In the genomic region with DNA sequence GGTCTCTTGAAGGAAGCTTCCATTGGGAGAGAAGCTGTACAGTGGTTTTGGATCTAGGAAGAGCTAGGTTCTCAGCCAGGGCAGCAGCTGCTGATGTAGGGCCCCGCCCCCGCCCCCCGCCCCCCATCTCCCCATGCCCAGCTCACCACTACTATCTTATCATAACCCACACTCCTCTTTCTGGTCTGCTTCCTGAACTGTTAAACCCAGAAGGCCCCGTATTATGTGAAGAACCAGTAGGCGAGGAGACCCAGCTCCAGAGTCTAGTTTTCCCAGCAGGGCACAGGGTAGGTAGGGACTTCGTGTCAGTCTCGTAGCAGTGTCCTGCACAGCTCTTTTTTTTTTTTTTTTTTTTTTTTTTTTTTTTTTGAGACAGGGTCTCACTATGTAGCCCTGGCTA, we compare ENCODE assay signal across 23 mouse cellular contexts.
A peak's percentile ranks its signal among the peaks of the same experiment; 100 is the strongest.
DNase-seq lines count a peak whose midpoint lies in the region; ATAC-seq lines count a peak whose summit lies in the region.
"Had no signal": no experiment of that assay in that cellular context is flagged by ENCODE, and none has a peak within 500 bp of the region (broad histone marks: within the 10 kb centered on the region; RNA-seq: fewer than 3 reads in every experiment).

No protein-coding gene starts in this region.

- WGBS in liver, embryonic 13.5 days (ENCODE audit: insufficient replicate concordance) = 15% methylated on average over 7 of the region's 7 CpGs
- 91% methylated on average over 7 of the region's 7 CpGs for WGBS in neural tube, embryonic 15.5 days

- ATAC-seq in erythroblast, adult 5-6 weeks (replicated peaks; ENCODE audit: low FRiP score, poor library complexity, severe bottlenecking) = peak; percentile 33; the same call in 1 of the 2 replicates
- peak; percentile 84 for ATAC-seq in liver, embryonic 13.5 days (ENCODE audit: low read depth)
- peak; percentile 72 for ATAC-seq in megakaryocyte-erythroid progenitor cell, adult 5-6 weeks (replicated peaks; ENCODE audit: low FRiP score, low TSS enrichment, poor library complexity, severe bottlenecking)
- no peak for ATAC-seq in neural tube, embryonic 15.5 days (ENCODE audit: low FRiP score)
- ATAC-seq: forebrain, postnatal 0 days; intestine, postnatal 0 days had no signal

- H3K36me3 ChIP-seq in liver, embryonic 13.5 days = no peaks in the 10 kb centered on the region
- no peaks in the 10 kb centered on the region for H3K36me3 ChIP-seq in neural tube, embryonic 15.5 days
- H3K36me3 ChIP-seq: forebrain, embryonic 10.5 days; hindbrain, embryonic 12.5 days; limb, embryonic 13.5 days had no signal

- no peak overlapping the region for H3K4me3 ChIP-seq in liver, embryonic 13.5 days (replicated peaks)
- H3K4me3 ChIP-seq in neural tube, embryonic 15.5 days (replicated peaks) = no peak overlapping the region
- H3K4me3 ChIP-seq: forebrain, embryonic 10.5 days; hindbrain, embryonic 12.5 days; layer of hippocampus, adult 2 months; limb, embryonic 13.5 days had no signal

- H3K27me3 ChIP-seq in liver, embryonic 13.5 days = no peaks in the 10 kb centered on the region
- H3K27me3 ChIP-seq in neural tube, embryonic 15.5 days (replicated peaks) = no peaks in the 10 kb centered on the region
- H3K27me3 ChIP-seq: hindbrain, embryonic 12.5 days; limb, embryonic 13.5 days had no signal

- H3K4me1 ChIP-seq in liver, embryonic 13.5 days (replicated peaks) = peaks cover 69% of the 10 kb centered on the region
- no peaks in the 10 kb centered on the region for H3K4me1 ChIP-seq in neural tube, embryonic 15.5 days
- H3K4me1 ChIP-seq: forebrain, embryonic 10.5 days; hindbrain, embryonic 12.5 days; limb, embryonic 13.5 days had no signal

- DNase-seq in thymus, postnatal 4 days = peak; percentile 15
- DNase-seq in thymus, postnatal 25 days = no peak
- peak; percentile 52 for DNase-seq in liver, embryonic 13.5 days
- DNase-seq in layer of hippocampus, postnatal 14 days (ENCODE audit: low spot score in 2 of 2) = no peak
- no peak for DNase-seq in lung, postnatal 25 days (ENCODE audit: low spot score)
- DNase-seq: cerebellum, adult 11 months; cerebellum, adult 9-11 months; embryo, embryonic 11 days; forebrain, postnatal 0 days; gastrocnemius, postnatal 36 days; heart, postnatal 10 days; kidney, postnatal 25 days; lung, embryonic 14.5 days; lung, postnatal 36 days had no signal

- peak overlapping the region; percentile 90 for H3K27ac ChIP-seq in liver, embryonic 13.5 days
- no peak overlapping the region for H3K27ac ChIP-seq in neural tube, embryonic 15.5 days (replicated peaks)
- H3K27ac ChIP-seq: forebrain, embryonic 10.5 days; hindbrain, embryonic 12.5 days; layer of hippocampus, adult 2 months; limb, embryonic 13.5 days had no signal

- peak overlapping the region; percentile 71 for H3K9ac ChIP-seq in liver, embryonic 13.5 days
- no peak overlapping the region for H3K9ac ChIP-seq in neural tube, embryonic 15.5 days (replicated peaks)
- H3K9ac ChIP-seq: forebrain, postnatal 0 days; hindbrain, embryonic 12.5 days; limb, embryonic 13.5 days; lung, embryonic 14.5 days had no signal

- H3K4me2 ChIP-seq in liver, embryonic 13.5 days = peak overlapping the region; percentile 57
- H3K4me2 ChIP-seq in neural tube, embryonic 15.5 days = no peak overlapping the region
- H3K4me2 ChIP-seq: hindbrain, embryonic 12.5 days; limb, embryonic 13.5 days; lung, embryonic 14.5 days; midbrain, embryonic 11.5 days had no signal

- H3K9me3 ChIP-seq in liver, embryonic 13.5 days (replicated peaks) = no peaks in the 10 kb centered on the region
- no peaks in the 10 kb centered on the region for H3K9me3 ChIP-seq in neural tube, embryonic 15.5 days (replicated peaks)
- H3K9me3 ChIP-seq: forebrain, embryonic 10.5 days; hindbrain, embryonic 12.5 days; limb, embryonic 13.5 days had no signal

Comparison
In these comparisons a context has a peak if more than half of its experiments do, and no peak if none do; other contexts are left out.
1. DNase-seq: peak in thymus, postnatal 4 days (single experiment) and liver, embryonic 13.5 days (single experiment); none in thymus, postnatal 25 days (single experiment), layer of hippocampus, postnatal 14 days (0 of 2) and lung, postnatal 25 days (single experiment).